Mouse (Mus musculus) layer of hippocampus, adult 11-12 months (tissue): ENCODE results near the gene Sestd1.

Experiments
- DNase-seq: peaks from one replicate; pipeline ENCODE4 v3.0.0; 2022; ENCODE audit warnings: low spot score

The Sestd1 gene

GRCm38 (mm10) chr2:77212885-77213284 is 67.5 kb downstream of the Sestd1 start:
- no peak for DNase-seq

- no peak for DNase-seq
Measured at GRCm38 (mm10) chr2:77206951-77207350, 73.4 kb downstream of the Sestd1 start.

- no peak for DNase-seq
Measured at GRCm38 (mm10) chr2:77203916-77204315, 76.5 kb downstream of the Sestd1 start.

- no peak for DNase-seq
Measured at GRCm38 (mm10) chr2:77201900-77202299, 78.5 kb downstream of the Sestd1 start.

- no peak for DNase-seq
Measured at GRCm38 (mm10) chr2:77200958-77201614, 79.3 kb downstream of the Sestd1 start.

- no peak for DNase-seq
Measured at GRCm38 (mm10) chr2:77200379-77200778, 80.0 kb downstream of the Sestd1 start.

GRCm38 (mm10) chr2:77198246-77198645 is 82.1 kb downstream of the Sestd1 start:
- DNase-seq = no peak

- no peak for DNase-seq
Measured at GRCm38 (mm10) chr2:77196819-77197218, 83.6 kb downstream of the Sestd1 start.

- DNase-seq = no peak
Measured at GRCm38 (mm10) chr2:77195056-77195455, 85.3 kb downstream of the Sestd1 start.

GRCm38 (mm10) chr2:77191811-77192210 is 88.6 kb downstream of the Sestd1 start:
- no peak for DNase-seq

- DNase-seq = no peak
Measured at GRCm38 (mm10) chr2:77190891-77191290, 89.5 kb downstream of the Sestd1 start.

- no peak for DNase-seq
Measured at GRCm38 (mm10) chr2:77190301-77190700, 90.1 kb downstream of the Sestd1 start.

GRCm38 (mm10) chr2:77189671-77190070 is 90.7 kb downstream of the Sestd1 start:
- DNase-seq = no peak

GRCm38 (mm10) chr2:77187501-77187900 is 92.9 kb downstream of the Sestd1 start:
- DNase-seq = no peak

- no peak for DNase-seq
Measured at GRCm38 (mm10) chr2:77186912-77187311, 93.5 kb downstream of the Sestd1 start.

- DNase-seq = no peak
Measured at GRCm38 (mm10) chr2:77184049-77184571, 96.3 kb downstream of the Sestd1 start.

GRCm38 (mm10) chr2:77183646-77184045 is 96.7 kb downstream of the Sestd1 start:
- DNase-seq = no peak

GRCm38 (mm10) chr2:77182996-77183380 is 97.4 kb downstream of the Sestd1 start:
- DNase-seq = no peak

- DNase-seq = no peak
Measured at GRCm38 (mm10) chr2:77182271-77182995, 98.0 kb downstream of the Sestd1 start.

- no peak for DNase-seq
Measured at GRCm38 (mm10) chr2:77177472-77177871, 102.9 kb downstream of the Sestd1 start.

GRCm38 (mm10) chr2:77176413-77176812 is 104.0 kb downstream of the Sestd1 start:
- DNase-seq = no peak

- DNase-seq = no peak
Measured at GRCm38 (mm10) chr2:77175411-77175810, 105.0 kb downstream of the Sestd1 start.

GRCm38 (mm10) chr2:77174313-77174712 is 106.1 kb downstream of the Sestd1 start:
- DNase-seq = no peak
